Mouse (Mus musculus) liver, embryonic 16.5 days (tissue): ENCODE measurements at regions not wholly inside any gene's neighbourhood (a gene's known extent, or its start where the extent isn't known, plus 50 kb on each side); places are given as distances from the start of the nearest gene placed in this dataset.

ENCODE experiments used
- ATAC-seq: fragments of 200-750 bp; cut with Nextera tagmentation; 2 replicates; pipeline ENCODE4 v1.8.0; 2017; ENCODE audit warnings: low read depth, mild to moderate bottlenecking, moderate number of reproducible peaks, moderate library complexity
- H3K27ac ChIP-seq: fragments of 300-500 bp; sonication (generic); 2 replicates; pipeline ENCODE4 v1.5.1; 2014; ENCODE audit warnings: mild to moderate bottlenecking, low read length
- H3K27me3 ChIP-seq: fragments of 300-500 bp; sonication (generic); 2 replicates; pipeline ENCODE4 v1.6.1; 2014; ENCODE audit warnings: low read depth, low read length, mixed read lengths; ENCODE audit not compliant: control insufficient read depth, insufficient read depth
- H3K36me3 ChIP-seq: fragments of 300-500 bp; sonication (generic); 2 replicates; pipeline ENCODE4 v1.6.1; 2014; ENCODE audit warnings: mild to moderate bottlenecking; ENCODE audit not compliant: control insufficient read depth, insufficient read depth
- H3K4me1 ChIP-seq: fragments of 300-500 bp; sonication (generic); 2 replicates; pipeline ENCODE4 v1.6.1; 2014; ENCODE audit warnings: low read depth, low read length, mixed read lengths; ENCODE audit not compliant: control insufficient read depth
- H3K4me2 ChIP-seq: fragments of 300-500 bp; sonication (generic); 2 replicates; pipeline ENCODE4 v1.6.1; 2014; ENCODE audit warnings: low read depth, low read length, mixed read lengths
- H3K4me3 ChIP-seq: fragments of 300-500 bp; sonication (generic); 2 replicates; pipeline ENCODE4 v1.5.1; 2014; ENCODE audit warnings: low read depth, mild to moderate bottlenecking, low read length
- H3K9ac ChIP-seq: fragments of 300-500 bp; sonication (generic); 2 replicates; pipeline ENCODE4 v1.6.1; 2014; ENCODE audit warnings: low read depth, low read length
- H3K9me3 ChIP-seq: fragments of 300-500 bp; sonication (generic); replicated peaks from 2 replicates; pipeline ENCODE4 v1.6.1; 2016; ENCODE audit warnings: low read length; ENCODE audit not compliant: control insufficient read depth
- WGBS: fragments of 180-500 bp; shearing (Covaris S2); extraction: QIAGEN DNeasy Blood & Tissue Kit; methylation state at CpG from one replicate; pipeline ENCODE4 v1.1.7; 2014; ENCODE audit not compliant: insufficient replicate concordance; 5-methylcytosine and 5-hydroxymethylcytosine counted together

DNA sequence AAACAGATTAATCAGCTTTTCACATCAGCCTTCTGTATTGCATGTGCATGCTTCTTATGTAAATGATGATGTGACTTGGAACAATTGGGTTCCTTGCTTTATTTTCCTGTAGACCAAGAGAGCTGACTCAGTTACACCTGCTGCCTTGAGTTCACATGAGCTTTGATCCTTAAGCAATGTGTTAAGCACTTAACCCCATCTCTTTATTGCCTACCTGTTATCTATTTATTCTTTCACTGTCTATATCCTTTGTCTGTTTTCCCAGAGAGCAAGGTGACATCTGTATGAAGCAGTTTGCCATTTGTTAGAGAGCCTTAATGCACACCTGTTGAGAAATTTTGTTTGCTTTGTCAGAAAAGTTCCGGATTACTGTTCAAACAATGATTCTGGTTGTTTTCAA is 154.1 kb downstream of the Arrdc3 start:
- Histone ChIP-seq H3K27ac (no peak overlapping the region), H3K4me2 (no peak overlapping the region), H3K36me3 (no peaks in the 10 kb centered on the region), H3K4me1 (no peaks in the 10 kb centered on the region), H3K9me3 (no peaks in the 10 kb centered on the region), H3K27me3 (no peaks in the 10 kb centered on the region), H3K4me3 (no peak overlapping the region), H3K9ac (no peak overlapping the region)
- ATAC-seq, result no peak
- WGBS, result 56% methylated on average over 1 of the region's 1 CpGs

DNA sequence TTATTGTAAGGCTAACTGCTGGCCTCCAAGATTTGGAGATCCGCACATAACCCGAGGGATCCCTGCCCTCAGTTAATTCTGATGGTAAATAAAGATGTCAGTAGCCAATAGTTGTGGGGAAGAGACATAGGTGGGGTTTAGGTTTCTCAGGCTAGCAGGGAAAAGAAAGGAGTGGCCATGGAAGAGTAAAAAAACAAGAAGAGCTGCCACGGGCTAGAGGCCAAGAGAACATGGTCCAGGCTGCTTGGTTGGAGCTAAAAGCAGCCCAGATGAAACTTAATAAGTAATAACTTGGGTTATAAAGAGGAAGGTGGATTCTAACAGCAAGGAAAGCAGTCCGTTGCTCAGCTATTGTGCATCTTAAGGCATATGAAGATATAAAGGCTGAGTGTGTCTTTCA is 155.6 kb downstream of the Arrdc3 start:
- no peak for ATAC-seq
- Histone ChIP-seq H3K4me3 (no peak overlapping the region), H3K4me2 (no peak overlapping the region), H3K9ac (no peak overlapping the region), H3K4me1 (no peaks in the 10 kb centered on the region), H3K36me3 (no peaks in the 10 kb centered on the region), H3K9me3 (no peaks in the 10 kb centered on the region), H3K27me3 (no peaks in the 10 kb centered on the region), H3K27ac (no peak overlapping the region)
- 66% methylated on average over 4 of the region's 4 CpGs for WGBS

DNA sequence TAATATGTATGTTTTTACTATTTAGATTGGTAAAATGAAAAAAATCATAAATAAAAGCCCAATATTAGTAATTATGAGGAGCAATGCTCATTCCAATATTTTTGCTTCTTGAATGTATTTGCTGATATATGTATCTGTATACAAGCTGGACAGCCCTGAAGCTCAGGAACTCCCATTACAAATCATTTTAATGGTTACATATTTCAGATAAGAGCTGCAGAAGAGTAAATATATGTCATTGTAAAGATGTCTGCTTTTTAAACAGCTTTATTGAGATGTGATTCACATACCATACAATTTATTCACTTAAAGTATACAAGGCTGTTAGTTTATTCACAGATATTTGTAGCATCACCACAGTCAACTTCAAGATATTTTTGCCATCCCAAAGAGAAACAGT is 157.3 kb downstream of the Arrdc3 start:
- H3K27ac ChIP-seq, result no peak overlapping the region
- no peaks in the 10 kb centered on the region for H3K27me3 ChIP-seq
- no peaks in the 10 kb centered on the region for H3K9me3 ChIP-seq
- no peak for ATAC-seq
- H3K4me3 ChIP-seq, result no peak overlapping the region
- no peak overlapping the region for H3K9ac ChIP-seq
- H3K36me3 ChIP-seq, result no peaks in the 10 kb centered on the region
- no peak overlapping the region for H3K4me2 ChIP-seq
- no peaks in the 10 kb centered on the region for H3K4me1 ChIP-seq

DNA sequence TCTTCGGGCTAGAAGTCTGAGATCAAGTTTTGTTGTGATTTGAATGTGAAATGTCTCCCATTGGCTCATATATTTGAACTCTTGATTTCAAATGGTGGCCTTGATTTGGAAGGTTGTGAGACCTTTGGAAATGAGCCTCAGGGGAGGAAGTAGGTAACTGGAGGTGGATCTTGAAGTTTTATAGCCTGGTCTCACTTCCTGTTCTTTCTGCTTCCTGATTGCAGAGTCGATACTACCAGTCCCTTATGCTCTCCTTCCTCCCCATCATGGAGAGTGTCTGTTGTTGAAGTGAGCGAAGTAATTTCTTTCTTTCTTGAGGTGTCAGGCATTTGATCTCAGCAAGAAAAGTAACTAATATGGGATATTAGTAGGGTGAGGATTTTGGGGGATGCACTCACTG is 158.5 kb downstream of the Arrdc3 start:
- Histone ChIP-seq H3K9me3 (no peaks in the 10 kb centered on the region), H3K27ac (no peak overlapping the region), H3K9ac (no peak overlapping the region), H3K4me1 (no peaks in the 10 kb centered on the region), H3K27me3 (no peaks in the 10 kb centered on the region), H3K4me2 (no peak overlapping the region), H3K4me3 (no peak overlapping the region), H3K36me3 (no peaks in the 10 kb centered on the region)
- ATAC-seq, result no peak
- WGBS, result 53% methylated on average over 3 of the region's 3 CpGs
